Mouse (Mus musculus) hindbrain, embryonic 11.5 days (tissue): ENCODE measurements around the gene AL732309.1. TPM values are rescaled to one million over a fixed set of nuclear protein-coding genes. Genes with fewer than 3 reads are reported as not detected.

Source experiments
- ATAC-seq: fragments of 200-750 bp; cut with Nextera tagmentation; 2 replicates; pipeline ENCODE4 v1.8.0; 2017; ENCODE audit warnings: mild to moderate bottlenecking, moderate TSS enrichment, moderate library complexity; ENCODE audit not compliant: low FRiP score
- DNase-seq: peaks from one replicate; pipeline ENCODE4 v3.0.0-alpha.2; 2015; ENCODE audit warnings: low spot score
- H3K27ac ChIP-seq: fragments of 300-500 bp; sonication (generic); 2 replicates; pipeline ENCODE4 v1.5.1; 2014; ENCODE audit warnings: mild to moderate bottlenecking, low read depth, low read length
- H3K27me3 ChIP-seq: fragments of 300-500 bp; sonication (generic); 2 replicates; pipeline ENCODE4 v1.6.1; 2014; ENCODE audit warnings: mild to moderate bottlenecking, low read length, moderate library complexity, mixed read lengths; ENCODE audit not compliant: control insufficient read depth, insufficient read depth
- H3K36me3 ChIP-seq: fragments of 300-500 bp; sonication (generic); 2 replicates; pipeline ENCODE4 v1.6.1; 2014; ENCODE audit warnings: mild to moderate bottlenecking, low read length, moderate library complexity, mixed read lengths; ENCODE audit not compliant: control insufficient read depth, insufficient read depth
- H3K4me1 ChIP-seq: fragments of 300-500 bp; sonication (generic); replicated peaks from 2 replicates; pipeline ENCODE4 v1.6.1; 2014; ENCODE audit warnings: low read length, mixed read lengths; ENCODE audit not compliant: control insufficient read depth, insufficient read depth
- H3K4me2 ChIP-seq: fragments of 300-500 bp; sonication (generic); replicated peaks from 2 replicates; pipeline ENCODE4 v1.6.1; 2014; ENCODE audit warnings: mild to moderate bottlenecking, low read depth, low read length
- H3K4me3 ChIP-seq: fragments of 300-500 bp; sonication (generic); 2 replicates; pipeline ENCODE4 v1.5.1; 2014; ENCODE audit warnings: low read depth, low read length
- H3K9ac ChIP-seq: fragments of 300-500 bp; sonication (generic); 2 replicates; pipeline ENCODE4 v1.6.1; 2014; ENCODE audit warnings: low read depth, low read length
- H3K9me3 ChIP-seq: fragments of 300-500 bp; sonication (generic); 2 replicates; pipeline ENCODE4 v1.6.1; 2016; ENCODE audit warnings: low read length; ENCODE audit not compliant: control insufficient read depth
- WGBS: fragments of 180-500 bp; shearing (Covaris S2); extraction: QIAGEN DNeasy Blood & Tissue Kit; methylation state at CpG from one replicate; pipeline ENCODE4 v1.1.7; 2014; 5-methylcytosine and 5-hydroxymethylcytosine counted together
- polyA plus RNA-seq: library from polyadenylated mRNA; unstranded; fragments of >200 nt; fragmentation: Nextera tagmentation; extraction: Ambion mirVana; gene quantifications from 2 replicates; pipeline ENCODE4 v1.2.1, GENCODE M21; 2014

AL732309.1 gene
- polyA plus RNA-seq, 1 experiment from 2014 or later: 4.3 TPM

GRCm38 (mm10) chr2:25200631-25201030 lies 46.0 kb downstream of the AL732309.1 start:
- 100% methylated on average over 2 of the region's 2 CpGs for WGBS
- Histone ChIP-seq H3K9ac (no peak overlapping the region), H3K27ac (no peak overlapping the region), H3K9me3 (no peaks in the 10 kb centered on the region), H3K4me3 (no peak overlapping the region), H3K27me3 (peaks cover 12% of the 10 kb centered on the region), H3K4me1 (no peaks in the 10 kb centered on the region), H3K4me2 (no peak overlapping the region), H3K36me3 (peaks cover 10% of the 10 kb centered on the region; the same call in 1 of the 2 replicates)
- no peak for DNase-seq
- no peak for ATAC-seq

- ATAC-seq (no peak), DNase-seq (no peak)
- no peak overlapping the region for H3K9ac ChIP-seq
- H3K9me3 ChIP-seq: no peaks in the 10 kb centered on the region
- peaks cover 2% of the 10 kb centered on the region; the same call in 1 of the 2 replicates for H3K4me1 ChIP-seq
- no peak overlapping the region for H3K4me3 ChIP-seq
- no peak overlapping the region for H3K4me2 ChIP-seq
- peaks cover 24% of the 10 kb centered on the region for H3K27me3 ChIP-seq
- no peak overlapping the region for H3K27ac ChIP-seq
- H3K36me3 ChIP-seq: peaks cover 7% of the 10 kb centered on the region; the same call in 1 of the 2 replicates
Measured at GRCm38 (mm10) chr2:25197946-25198345, 48.7 kb downstream of the AL732309.1 start.

GRCm38 (mm10) chr2:25197191-25197590 lies 49.5 kb downstream of the AL732309.1 start:
- ATAC-seq (no peak), DNase-seq (no peak)
- Histone ChIP-seq H3K9me3 (no peaks in the 10 kb centered on the region), H3K4me1 (peaks cover 2% of the 10 kb centered on the region; the same call in 1 of the 2 replicates), H3K9ac (no peak overlapping the region), H3K4me2 (no peak overlapping the region), H3K27me3 (peaks cover 24% of the 10 kb centered on the region), H3K4me3 (no peak overlapping the region), H3K36me3 (peaks cover 7% of the 10 kb centered on the region; the same call in 1 of the 2 replicates), H3K27ac (no peak overlapping the region)
- 23% methylated on average over 2 of the region's 2 CpGs for WGBS

- DNase-seq (no peak), ATAC-seq (no peak)
- H3K4me3 ChIP-seq: peak within 1 kb of the TSS; percentile 6
- H3K36me3 ChIP-seq: peaks cover 7% of the 10 kb centered on the region; the same call in 1 of the 2 replicates
- no peaks in the 10 kb centered on the region for H3K9me3 ChIP-seq
- 11% methylated on average over 8 of the region's 8 CpGs for whole genome bisulfite sequencing
- peaks cover 2% of the 10 kb centered on the region; the same call in 1 of the 2 replicates for H3K4me1 ChIP-seq
- H3K27ac ChIP-seq: no peak within 1 kb of the TSS
- H3K9ac ChIP-seq: no peak within 1 kb of the TSS
- H3K4me2 ChIP-seq: peak within 1 kb of the TSS; percentile 8; the same call in 1 of the 2 replicates
- peaks cover 24% of the 10 kb centered on the region for H3K27me3 ChIP-seq
Measured at GRCm38 (mm10) chr2:25196172-25196954, 50.3 kb downstream of the AL732309.1 start, which contains the start of gene Tor4a. Gene Tor4a (minus strand): TSS chr2:25196886.

- WGBS: 19% methylated on average over 55 of the region's 55 CpGs
Measured at GRCm38 (mm10) chr2:25195211-25196156, 51.2 kb downstream of the AL732309.1 start.

More at GRCm38 (mm10) chr2:25195211-25196156, 51.2 kb downstream of the AL732309.1 start:
- Histone ChIP-seq H3K4me3 (peak overlapping the region; percentile 6), H3K9me3 (no peaks in the 10 kb centered on the region), H3K27ac (no peak overlapping the region), H3K9ac (no peak overlapping the region), H3K4me2 (peak overlapping the region; percentile 8; the same call in 1 of the 2 replicates), H3K36me3 (peaks cover 2% of the 10 kb centered on the region; the same call in 1 of the 2 replicates), H3K27me3 (peaks cover 24% of the 10 kb centered on the region), H3K4me1 (peaks cover 2% of the 10 kb centered on the region; the same call in 1 of the 2 replicates)
- DNase-seq: no peak
- ATAC-seq: no peak; the same call in 1 of the 2 replicates

Other genes with a start within 250 kb of the AL732309.1 start
- gene Nsmf, start 192.5 kb downstream of the AL732309.1 start, polyA plus RNA-seq: 37.6 and 51.1 TPM in 2 replicates
- not detected in 2 replicates for gene Entpd8, start 166.6 kb downstream of the AL732309.1 start, polyA plus RNA-seq
- not detected in 2 replicates for gene Noxa1, start 151.7 kb downstream of the AL732309.1 start, polyA plus RNA-seq
- 44.6 and 60.5 TPM in 2 replicates for gene Nrarp, start 66.1 kb downstream of the AL732309.1 start, polyA plus RNA-seq
- 0.94 and 2.4 TPM in 2 replicates for gene Tor4a, start 50.0 kb downstream of the AL732309.1 start, polyA plus RNA-seq
- gene Nelfb, start 35.4 kb downstream of the AL732309.1 start, polyA plus RNA-seq: 89.6 and 93.7 TPM in 2 replicates
- not detected in 2 replicates for gene Stpg3, start 32.2 kb downstream of the AL732309.1 start, polyA plus RNA-seq
- not detected in 2 replicates for gene Fam166a, start 28.1 kb downstream of the AL732309.1 start, polyA plus RNA-seq
- gene Tubb4b, start 22.2 kb downstream of the AL732309.1 start, polyA plus RNA-seq: 519 and 526 TPM in 2 replicates
- gene Slc34a3, start 12.5 kb downstream of the AL732309.1 start, polyA plus RNA-seq: not detected in 2 replicates
- gene Rnf224, start 10.1 kb downstream of the AL732309.1 start, polyA plus RNA-seq: not detected in 2 replicates
- gene Rnf208, start 4.6 kb downstream of the AL732309.1 start, polyA plus RNA-seq: 21.7 and 23.9 TPM in 2 replicates
- gene Cysrt1, start 4.4 kb downstream of the AL732309.1 start, polyA plus RNA-seq: not detected in 2 replicates
- gene Tmem203, start 8.6 kb upstream of the AL732309.1 start, polyA plus RNA-seq: 12.2 and 14.6 TPM in 2 replicates
- gene Tprn, start 15.8 kb upstream of the AL732309.1 start, polyA plus RNA-seq: 4.0 and 4.5 TPM in 2 replicates
- gene Ssna1, start 25.6 kb upstream of the AL732309.1 start, polyA plus RNA-seq: 244 and 248 TPM in 2 replicates
- gene Anapc2, start 25.6 kb upstream of the AL732309.1 start, polyA plus RNA-seq: 107 and 110 TPM in 2 replicates
- gene Tmem210, start 41.3 kb upstream of the AL732309.1 start, polyA plus RNA-seq: not detected in 2 replicates
- not detected in 2 replicates for gene Lrrc26, start 43.1 kb upstream of the AL732309.1 start, polyA plus RNA-seq
- 3.6 and 3.9 TPM in 2 replicates for gene Grin1, start 72.3 kb upstream of the AL732309.1 start, polyA plus RNA-seq
- gene Man1b1, start 85.5 kb upstream of the AL732309.1 start, polyA plus RNA-seq: 86.7 and 133 TPM in 2 replicates
- gene Dpp7, start 109.5 kb upstream of the AL732309.1 start, polyA plus RNA-seq: 13.4 and 21.3 TPM in 2 replicates
- gene Uap1l1, start 118.8 kb upstream of the AL732309.1 start, polyA plus RNA-seq: 4.1 and 6.5 TPM in 2 replicates
- 41.0 and 45.2 TPM in 2 replicates for gene Sapcd2, start 125.5 kb upstream of the AL732309.1 start, polyA plus RNA-seq
- 0.21 TPM in 1 of 2 replicates, not detected in the other for gene Entpd2, start 149.0 kb upstream of the AL732309.1 start, polyA plus RNA-seq
- gene Npdc1, start 152.5 kb upstream of the AL732309.1 start, polyA plus RNA-seq: 123 and 151 TPM in 2 replicates
- 0.11 TPM in 1 of 2 replicates, not detected in the other for gene Fut7, start 176.4 kb upstream of the AL732309.1 start, polyA plus RNA-seq
- gene Abca2, start 181.8 kb upstream of the AL732309.1 start, polyA plus RNA-seq: 3.5 and 3.7 TPM in 2 replicates
- 0.57 TPM in 1 of 2 replicates, not detected in the other for gene Clic3, start 210.0 kb upstream of the AL732309.1 start, polyA plus RNA-seq
- gene Paxx, start 214.2 kb upstream of the AL732309.1 start, polyA plus RNA-seq: 27.6 and 28.0 TPM in 2 replicates
- 0.39 and 0.64 TPM in 2 replicates for gene Ptgds, start 223.2 kb upstream of the AL732309.1 start, polyA plus RNA-seq
- gene Lcn12, start 247.0 kb upstream of the AL732309.1 start, polyA plus RNA-seq: not detected in 2 replicates